Mouse (Mus musculus): ENCODE measurements at regions not wholly inside any gene's neighbourhood (a gene's known extent, or its start where the extent isn't known, plus 50 kb on each side); places are given as distances from the start of the nearest gene placed in this dataset.
A peak's percentile ranks its signal among the peaks of the same experiment; 100 is the strongest.

DNA sequence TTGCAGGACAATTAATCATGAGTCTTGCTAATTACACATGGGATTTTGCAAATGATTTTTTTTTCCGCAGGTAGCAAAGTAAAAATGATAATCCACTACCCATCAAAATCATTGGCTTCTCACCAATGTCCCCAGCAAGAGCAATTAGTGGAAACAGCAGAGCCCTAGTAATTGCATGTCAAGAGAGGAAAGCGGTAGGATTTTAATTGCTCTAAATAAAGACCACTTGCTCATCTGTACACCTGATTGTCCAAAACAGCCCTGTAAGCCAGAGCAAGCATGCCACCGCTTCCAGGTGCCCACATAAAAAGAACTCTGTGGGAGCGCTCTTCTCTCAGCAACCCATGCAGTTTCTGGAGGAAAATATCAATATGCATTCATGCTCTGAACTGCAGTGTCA is 306.5 kb upstream of the Hnrnpa3 start:
- Histone ChIP-seq H3K9me3 (no peaks in the 10 kb centered on the region), H3K36me3 (replicated peaks) (no peaks in the 10 kb centered on the region), H3K4me1 (peaks cover 33% of the 10 kb centered on the region), H3K27me3 (ENCODE audit: poor library complexity, severe bottlenecking) (no peaks in the 10 kb centered on the region), H3K27ac (no peak overlapping the region), H3K4me3 (no peak overlapping the region)
- no peak for DNase-seq (ENCODE audit: extremely low spot score, low spot score)
- 80% methylated on average over 4 of the region's 4 CpGs for WGBS

DNA sequence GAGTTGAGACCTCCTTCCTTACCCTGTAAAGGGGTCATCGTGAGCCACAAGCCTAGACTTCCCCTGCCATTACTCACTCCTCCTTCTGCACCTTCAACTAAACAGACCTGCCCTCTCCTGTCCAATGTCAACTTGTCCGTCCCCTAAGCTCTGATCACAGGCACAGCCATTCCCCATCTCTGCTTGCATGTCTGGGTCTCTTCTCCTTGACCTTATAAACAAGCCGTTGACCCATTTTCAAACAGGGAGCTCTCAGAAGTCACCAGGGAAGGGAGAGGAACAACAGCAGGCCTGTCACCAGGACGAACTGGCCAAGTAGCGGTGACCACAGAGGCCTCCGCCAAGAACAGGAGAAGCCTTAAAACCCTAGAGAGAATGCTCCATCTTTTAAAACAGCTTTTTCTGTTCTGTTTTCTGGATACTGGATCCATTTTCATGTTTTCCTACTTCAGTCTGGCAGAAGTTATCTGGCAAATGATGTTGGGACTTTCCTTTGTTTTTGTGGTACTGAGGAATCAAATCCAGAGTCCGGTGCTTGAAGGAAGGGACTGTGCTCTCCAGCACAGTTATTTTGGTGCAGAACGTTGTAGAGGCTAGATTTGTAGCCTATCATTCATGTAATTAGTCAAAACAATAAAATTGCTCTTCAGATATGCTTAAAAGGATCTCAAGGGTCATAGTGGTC is 302.2 kb upstream of the Hnrnpa3 start:
- no peaks in the 10 kb centered on the region for H3K36me3 ChIP-seq (replicated peaks)
- H3K4me1 ChIP-seq, result peaks cover 31% of the 10 kb centered on the region
- no peak overlapping the region for H3K4me3 ChIP-seq
- 81% methylated on average over 8 of the region's 8 CpGs for WGBS
- H3K27ac ChIP-seq, result no peak overlapping the region
- no peaks in the 10 kb centered on the region for H3K9me3 ChIP-seq
- H3K27me3 ChIP-seq (ENCODE audit: poor library complexity, severe bottlenecking), result no peaks in the 10 kb centered on the region
- DNase-seq (ENCODE audit: extremely low spot score, low spot score), result no peak

DNA sequence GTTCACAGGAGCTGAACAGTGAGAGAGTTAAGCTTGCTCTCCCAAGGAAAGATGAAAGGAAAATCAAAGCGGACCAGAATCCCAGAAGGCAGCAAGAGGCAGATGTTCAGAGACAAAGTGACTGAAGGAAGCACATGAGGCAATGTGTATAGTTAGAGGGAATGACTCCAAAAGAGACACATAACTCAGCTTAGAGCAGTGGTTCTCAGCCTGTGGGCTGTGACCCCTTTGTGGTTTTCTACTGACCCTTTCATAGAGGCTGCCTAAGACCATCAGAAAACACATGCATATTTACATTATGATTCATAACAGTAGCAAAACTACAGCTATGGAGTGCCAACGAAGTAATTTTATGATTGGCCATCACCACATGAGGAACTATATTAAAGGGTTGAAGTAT is 301.5 kb upstream of the Hnrnpa3 start:
- no peak for DNase-seq (ENCODE audit: extremely low spot score, low spot score)
- Histone ChIP-seq H3K4me3 (no peak overlapping the region), H3K4me1 (peaks cover 26% of the 10 kb centered on the region), H3K27me3 (ENCODE audit: poor library complexity, severe bottlenecking) (no peaks in the 10 kb centered on the region), H3K9me3 (no peaks in the 10 kb centered on the region), H3K27ac (no peak overlapping the region), H3K36me3 (replicated peaks) (no peaks in the 10 kb centered on the region)
- WGBS, result 88% methylated on average over 2 of the region's 2 CpGs

DNA sequence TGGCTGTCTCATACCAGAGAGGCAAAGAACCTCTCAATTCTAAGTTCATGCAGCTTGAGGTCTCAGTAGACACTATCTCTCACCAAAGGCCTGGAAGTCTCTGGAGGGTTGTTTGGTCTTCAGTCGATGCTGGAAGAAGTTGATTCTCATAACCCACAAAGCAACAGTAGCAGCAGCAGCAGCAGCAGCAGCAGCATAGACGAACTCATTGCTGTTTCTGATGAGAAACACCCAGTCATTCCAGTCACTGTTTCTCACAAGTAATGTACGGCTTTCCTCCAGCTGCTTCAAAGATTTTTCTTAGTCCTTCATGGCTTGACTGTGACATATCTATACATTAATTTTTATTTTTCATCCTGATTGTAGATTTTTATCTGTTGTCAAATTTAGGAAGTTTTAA is 298.1 kb upstream of the Hnrnpa3 start:
- no peaks in the 10 kb centered on the region for H3K27me3 ChIP-seq (ENCODE audit: poor library complexity, severe bottlenecking)
- no peak overlapping the region for H3K4me3 ChIP-seq
- no peaks in the 10 kb centered on the region for H3K36me3 ChIP-seq (replicated peaks)
- H3K9me3 ChIP-seq, result no peaks in the 10 kb centered on the region
- no peaks in the 10 kb centered on the region for H3K4me1 ChIP-seq
- 87% methylated on average over 3 of the region's 3 CpGs for WGBS
- DNase-seq (ENCODE audit: extremely low spot score, low spot score), result no peak
- no peak overlapping the region for H3K27ac ChIP-seq

DNA sequence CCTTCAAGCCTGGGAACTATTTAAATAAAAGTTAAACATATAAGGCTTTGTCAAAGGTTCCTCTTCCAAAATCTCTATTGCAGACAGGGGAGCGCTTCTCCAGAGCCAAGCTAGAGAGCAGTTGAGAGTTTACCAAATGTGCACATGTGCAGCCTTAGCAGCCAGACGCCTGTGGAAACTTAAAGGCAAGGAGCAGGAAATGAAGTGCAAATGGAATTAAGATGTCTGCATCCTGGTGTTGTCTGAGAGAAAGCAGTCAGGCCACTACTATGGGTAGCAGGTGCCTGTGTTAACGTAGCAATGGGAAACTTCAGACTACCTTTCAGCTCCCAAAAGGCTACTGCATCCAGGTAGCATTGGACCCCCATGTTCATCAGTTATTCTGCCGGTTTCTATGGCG is 282.4 kb upstream of the Hnrnpa3 start:
- H3K27ac ChIP-seq, result no peak overlapping the region
- no peaks in the 10 kb centered on the region for H3K9me3 ChIP-seq
- H3K36me3 ChIP-seq (replicated peaks), result no peaks in the 10 kb centered on the region
- no peaks in the 10 kb centered on the region for H3K27me3 ChIP-seq (ENCODE audit: poor library complexity, severe bottlenecking)
- 77% methylated on average over 5 of the region's 5 CpGs for WGBS
- no peaks in the 10 kb centered on the region for H3K4me1 ChIP-seq
- no peak for DNase-seq (ENCODE audit: extremely low spot score, low spot score)
- H3K4me3 ChIP-seq, result no peak overlapping the region

DNA sequence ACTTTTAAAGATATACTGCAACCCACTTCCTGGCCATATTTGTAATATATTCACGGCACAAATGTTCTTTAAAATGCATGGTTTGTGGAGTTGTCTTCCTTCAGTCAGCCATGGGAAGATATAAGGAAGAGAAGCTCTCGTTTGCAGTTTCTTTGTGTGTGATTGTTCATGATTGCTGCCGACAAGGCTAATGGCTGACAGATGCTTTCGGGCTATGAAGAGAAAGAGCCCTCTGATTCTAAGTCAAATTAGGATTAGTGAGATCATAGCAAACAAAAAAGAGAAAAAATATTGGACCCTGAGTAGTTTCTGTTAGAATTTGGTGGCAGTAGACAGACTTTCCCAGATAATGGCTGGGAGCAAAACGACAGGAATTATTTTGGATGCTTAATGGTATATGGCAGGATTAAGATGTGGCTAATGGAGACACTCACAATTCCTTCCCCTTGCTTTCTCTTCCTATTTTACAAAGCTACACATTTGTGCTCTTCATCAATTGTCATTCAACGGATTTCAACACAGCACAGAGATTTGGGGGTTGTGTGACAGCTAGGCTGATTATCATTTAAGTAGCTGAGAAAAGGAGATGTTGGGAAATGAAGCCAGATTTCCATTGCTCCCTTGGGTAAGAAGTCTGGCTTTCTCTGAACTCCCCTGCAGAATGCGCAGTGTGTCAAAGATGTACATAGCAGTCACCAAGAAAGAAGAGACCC is 273.4 kb upstream of the Hnrnpa3 start:
- no peaks in the 10 kb centered on the region for H3K9me3 ChIP-seq
- H3K4me3 ChIP-seq, result no peak overlapping the region
- H3K27ac ChIP-seq, result no peak overlapping the region
- H3K27me3 ChIP-seq (ENCODE audit: poor library complexity, severe bottlenecking), result no peaks in the 10 kb centered on the region
- peaks cover 9% of the 10 kb centered on the region for H3K4me1 ChIP-seq
- WGBS, result 62% methylated on average over 7 of the region's 7 CpGs
- no peaks in the 10 kb centered on the region for H3K36me3 ChIP-seq (replicated peaks)
- no peak for DNase-seq (ENCODE audit: extremely low spot score, low spot score)

DNA sequence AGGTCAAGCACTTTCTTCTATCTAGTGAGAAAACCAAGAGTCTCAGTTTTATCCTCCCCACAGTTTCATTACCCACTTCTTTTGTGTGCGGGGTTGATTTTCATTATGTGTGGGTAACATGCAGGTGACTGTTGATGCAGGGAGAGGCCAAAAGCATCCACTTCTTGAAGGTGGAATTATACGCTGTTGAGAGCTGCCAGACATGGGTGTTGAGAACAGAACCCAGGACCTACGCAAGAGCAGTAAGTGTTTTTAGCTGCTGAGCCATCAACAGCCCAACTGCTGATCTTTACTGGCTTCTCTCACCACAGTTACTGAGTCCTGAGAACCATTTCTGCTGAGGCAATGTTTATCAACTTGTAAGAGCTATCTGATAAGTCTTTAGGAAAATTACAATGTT is 272.4 kb upstream of the Hnrnpa3 start:
- no peak for DNase-seq (ENCODE audit: extremely low spot score, low spot score)
- WGBS, result 90% methylated on average over 3 of the region's 3 CpGs

DNA sequence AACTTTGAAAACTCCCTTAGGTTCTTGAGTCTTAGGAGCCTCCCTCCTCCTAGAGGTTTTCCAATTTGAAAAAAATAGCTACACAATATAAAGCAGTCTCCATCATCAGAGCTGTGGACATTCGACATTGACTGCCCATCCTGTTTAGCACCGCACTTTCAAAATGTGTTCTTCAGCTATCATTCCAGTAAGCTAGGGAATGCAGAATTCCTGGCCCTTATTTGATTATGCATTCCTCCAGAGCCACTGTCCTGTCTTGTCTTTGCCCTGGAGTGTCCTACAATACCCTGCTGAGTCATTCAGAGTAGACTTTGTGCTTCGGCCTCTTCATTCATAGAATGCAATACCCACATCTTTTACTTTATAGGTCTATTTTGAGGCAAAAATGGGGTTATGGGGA is 267.0 kb upstream of the Hnrnpa3 start:
- no peak for DNase-seq (ENCODE audit: extremely low spot score, low spot score)
- H3K4me1 ChIP-seq, result no peaks in the 10 kb centered on the region
- WGBS, result 91% methylated on average over 3 of the region's 3 CpGs
- no peaks in the 10 kb centered on the region for H3K27me3 ChIP-seq (ENCODE audit: poor library complexity, severe bottlenecking)
- no peak overlapping the region for H3K4me3 ChIP-seq
- H3K27ac ChIP-seq, result no peak overlapping the region
- H3K36me3 ChIP-seq (replicated peaks), result no peaks in the 10 kb centered on the region
- no peaks in the 10 kb centered on the region for H3K9me3 ChIP-seq

More for the DNA sequence above, 272.4 kb upstream of the Hnrnpa3 start:
- Histone ChIP-seq H3K4me3 (no peak overlapping the region), H3K27me3 (ENCODE audit: poor library complexity, severe bottlenecking) (no peaks in the 10 kb centered on the region), H3K9me3 (no peaks in the 10 kb centered on the region), H3K36me3 (replicated peaks) (no peaks in the 10 kb centered on the region), H3K27ac (no peak overlapping the region), H3K4me1 (peaks cover 9% of the 10 kb centered on the region)

DNA sequence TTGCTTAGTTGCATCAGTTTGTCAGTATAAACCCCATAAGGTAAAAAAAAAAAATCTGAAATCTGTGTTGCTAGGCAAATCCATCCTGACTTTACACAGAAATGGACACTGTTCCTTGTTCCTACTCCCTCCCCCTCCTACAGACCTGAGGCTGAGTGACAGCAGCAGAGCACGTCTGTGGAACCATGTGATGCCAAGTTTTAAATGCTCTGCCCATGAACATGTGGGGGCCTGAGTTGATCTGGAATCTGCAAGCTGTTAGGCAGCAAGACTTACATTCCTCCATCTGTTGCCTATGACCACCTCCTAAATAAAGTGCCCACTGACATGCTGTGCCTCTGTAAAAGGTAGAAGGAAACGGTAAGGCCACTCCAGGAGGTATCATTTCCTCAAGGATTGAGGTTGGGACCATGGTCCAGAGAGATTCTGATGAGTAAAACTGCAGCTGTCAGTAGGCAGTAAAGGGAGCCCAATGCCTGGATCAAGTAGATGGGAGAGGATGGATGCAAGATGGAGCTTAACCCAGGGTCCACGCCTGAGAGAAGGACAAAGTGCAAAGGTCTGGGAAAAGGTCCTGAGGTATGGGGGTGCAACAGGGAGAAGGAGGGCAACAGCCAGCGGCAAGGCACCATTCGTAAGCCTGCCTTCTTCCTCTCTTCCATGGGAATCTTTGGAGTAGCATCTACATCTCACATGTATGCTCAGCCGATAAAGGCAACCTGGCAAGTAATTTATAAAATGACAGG is 264.0 kb upstream of the Hnrnpa3 start:
- Histone ChIP-seq H3K36me3 (replicated peaks) (no peaks in the 10 kb centered on the region), H3K27me3 (ENCODE audit: poor library complexity, severe bottlenecking) (no peaks in the 10 kb centered on the region), H3K4me3 (no peak overlapping the region), H3K4me1 (no peaks in the 10 kb centered on the region), H3K9me3 (no peaks in the 10 kb centered on the region), H3K27ac (no peak overlapping the region)
- no peak for DNase-seq (ENCODE audit: extremely low spot score, low spot score)
- WGBS, result 81% methylated on average over 6 of the region's 6 CpGs

DNA sequence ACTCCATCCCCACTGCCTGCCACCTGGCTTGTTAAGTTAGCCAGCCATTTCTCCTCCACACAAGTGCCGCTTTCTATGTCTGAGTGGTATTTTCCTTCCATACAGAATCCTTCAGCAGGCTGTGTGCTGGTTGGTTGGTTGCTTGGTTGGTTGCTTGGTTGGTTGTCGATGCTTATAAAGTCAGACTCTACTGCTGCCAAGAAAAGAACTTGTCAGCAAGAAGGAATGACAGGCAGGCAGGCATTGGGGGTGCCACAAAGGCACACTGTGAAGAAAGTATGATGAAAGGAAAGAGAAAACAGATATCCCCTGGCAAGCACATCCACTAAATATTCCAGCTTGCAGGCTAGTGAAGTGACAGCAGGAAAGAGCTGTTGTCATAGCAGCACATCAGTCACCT is 263.0 kb upstream of the Hnrnpa3 start:
- Histone ChIP-seq H3K4me1 (no peaks in the 10 kb centered on the region), H3K27ac (no peak overlapping the region), H3K36me3 (replicated peaks) (no peaks in the 10 kb centered on the region), H3K9me3 (no peaks in the 10 kb centered on the region), H3K27me3 (ENCODE audit: poor library complexity, severe bottlenecking) (no peaks in the 10 kb centered on the region), H3K4me3 (no peak overlapping the region)
- DNase-seq (ENCODE audit: extremely low spot score, low spot score), result no peak
- WGBS, result 88% methylated on average over 2 of the region's 2 CpGs

DNA sequence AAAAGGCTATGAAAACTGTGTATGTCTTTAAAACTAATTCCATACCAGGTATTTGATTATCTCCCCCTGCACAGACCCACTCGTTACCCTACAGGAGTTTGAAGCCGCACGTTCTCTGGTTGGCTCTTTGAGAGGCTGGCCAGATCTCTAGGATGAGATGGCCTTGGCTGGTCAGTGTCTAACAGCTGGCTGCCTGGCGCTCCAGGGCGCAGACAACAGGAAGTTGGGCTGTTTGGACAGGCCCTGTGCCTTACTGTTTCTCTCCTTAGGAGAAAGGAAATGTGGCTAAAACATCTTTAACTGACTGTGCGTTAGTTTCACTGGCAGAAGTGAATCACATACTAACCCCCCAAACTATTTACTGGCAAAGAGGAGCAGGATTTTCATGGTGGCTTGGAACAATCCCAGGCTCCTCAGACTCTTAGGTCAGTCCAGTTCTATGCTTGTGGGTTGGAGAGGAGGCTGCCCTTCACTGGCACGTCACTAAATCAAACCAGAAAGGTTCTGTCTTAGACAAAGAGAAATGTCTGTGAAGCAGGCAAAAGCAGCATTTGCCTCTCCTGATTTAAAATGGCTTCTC is 258.7 kb upstream of the Hnrnpa3 start:
- 0 out of 2 replicates have a peak overlapping the region, but pooled peaks have one; percentile 33 for H3K27ac ChIP-seq
- 81% methylated on average over 7 of the region's 7 CpGs for WGBS
- H3K36me3 ChIP-seq (replicated peaks), result no peaks in the 10 kb centered on the region
- H3K9me3 ChIP-seq, result no peaks in the 10 kb centered on the region
- H3K4me1 ChIP-seq, result 0 out of 2 replicates have a peak, but pooled peaks cover 1% of the 10 kb centered on the region
- no peak overlapping the region for H3K4me3 ChIP-seq
- no peak for DNase-seq (ENCODE audit: extremely low spot score, low spot score)
- H3K27me3 ChIP-seq (ENCODE audit: poor library complexity, severe bottlenecking), result no peaks in the 10 kb centered on the region

DNA sequence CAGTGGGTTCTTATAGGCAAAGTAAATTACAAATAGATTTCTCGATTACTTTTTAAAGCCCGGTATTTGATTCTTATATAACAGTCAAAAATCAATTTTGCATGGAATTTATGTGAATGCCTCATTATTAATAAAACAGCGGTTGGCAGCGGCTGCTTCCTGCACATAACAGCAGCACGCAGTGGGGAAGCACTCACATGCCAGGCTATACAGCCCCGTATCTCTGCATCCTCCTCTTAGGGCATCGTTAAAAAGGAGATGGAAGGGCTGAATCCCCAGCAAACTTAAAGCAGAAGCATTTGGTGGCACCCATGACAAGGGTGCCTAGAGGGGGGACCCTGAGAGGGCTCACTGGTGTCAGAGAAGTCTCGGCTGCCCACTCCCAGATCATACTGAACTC is 255.3 kb upstream of the Hnrnpa3 start:
- no peak for DNase-seq (ENCODE audit: extremely low spot score, low spot score)
- Histone ChIP-seq H3K36me3 (replicated peaks) (no peaks in the 10 kb centered on the region), H3K27ac (no peak overlapping the region), H3K4me1 (peaks cover 19% of the 10 kb centered on the region), H3K4me3 (no peak overlapping the region), H3K9me3 (no peaks in the 10 kb centered on the region), H3K27me3 (ENCODE audit: poor library complexity, severe bottlenecking) (no peaks in the 10 kb centered on the region)
- WGBS, result 92% methylated on average over 8 of the region's 8 CpGs

Measured in forebrain, embryonic 10.5 days (tissue).